Mouse (Mus musculus) intestine, embryonic 15.5 days (tissue): ENCODE results near the gene Tmem198. TPM values are rescaled to one million over a fixed set of nuclear protein-coding genes. Genes with fewer than 3 reads are reported as not detected.

Experiments used
- ATAC-seq: fragments of 200-750 bp; cut with Nextera tagmentation; 2 replicates; pipeline ENCODE4 v1.8.0; 2017; ENCODE audit warnings: moderate TSS enrichment, moderate library complexity
- H3K27ac ChIP-seq: fragments of 300-500 bp; sonication (generic); 2 replicates; pipeline ENCODE4 v1.5.1; 2015; ENCODE audit warnings: mild to moderate bottlenecking, inconsistent platforms
- H3K27me3 ChIP-seq: fragments of 300-500 bp; sonication (generic); replicated peaks from 2 replicates; pipeline ENCODE4 v1.6.1; 2015; ENCODE audit warnings: inconsistent platforms
- H3K36me3 ChIP-seq: fragments of 300-500 bp; sonication (generic); 2 replicates; pipeline ENCODE4 v1.6.1; 2015; ENCODE audit warnings: inconsistent platforms
- H3K4me1 ChIP-seq: fragments of 300-500 bp; sonication (generic); replicated peaks from 2 replicates; pipeline ENCODE4 v1.6.1; 2015; ENCODE audit warnings: inconsistent platforms
- H3K4me2 ChIP-seq: fragments of 300-500 bp; sonication (generic); replicated peaks from 2 replicates; pipeline ENCODE4 v1.6.1; 2015; ENCODE audit warnings: mild to moderate bottlenecking, inconsistent platforms
- H3K4me3 ChIP-seq: fragments of 300-500 bp; sonication (generic); replicated peaks from 2 replicates; pipeline ENCODE4 v1.5.1; 2015; ENCODE audit warnings: inconsistent platforms
- H3K9ac ChIP-seq: fragments of 300-500 bp; sonication (generic); 2 replicates; pipeline ENCODE4 v1.6.1; 2015; ENCODE audit warnings: inconsistent platforms
- H3K9me3 ChIP-seq: fragments of 300-500 bp; sonication (generic); 2 replicates; pipeline ENCODE4 v1.6.1; 2016; ENCODE audit warnings: inconsistent platforms
- WGBS: fragments of 180-500 bp; shearing (Covaris S2); methylation state at CpG from one replicate; pipeline ENCODE4 v1.1.7; 2015; 5-methylcytosine and 5-hydroxymethylcytosine counted together
- polyA plus RNA-seq: library from polyadenylated mRNA; unstranded; fragments of >200 nt; fragmentation: Nextera tagmentation; extraction: Ambion mirVana; gene quantifications from 2 replicates; pipeline ENCODE4 v1.2.1, GENCODE M21; 2015

Gene Tmem198
- polyA plus RNA-seq, 1 experiment from 2014 or later: 2.2 TPM

DNA sequence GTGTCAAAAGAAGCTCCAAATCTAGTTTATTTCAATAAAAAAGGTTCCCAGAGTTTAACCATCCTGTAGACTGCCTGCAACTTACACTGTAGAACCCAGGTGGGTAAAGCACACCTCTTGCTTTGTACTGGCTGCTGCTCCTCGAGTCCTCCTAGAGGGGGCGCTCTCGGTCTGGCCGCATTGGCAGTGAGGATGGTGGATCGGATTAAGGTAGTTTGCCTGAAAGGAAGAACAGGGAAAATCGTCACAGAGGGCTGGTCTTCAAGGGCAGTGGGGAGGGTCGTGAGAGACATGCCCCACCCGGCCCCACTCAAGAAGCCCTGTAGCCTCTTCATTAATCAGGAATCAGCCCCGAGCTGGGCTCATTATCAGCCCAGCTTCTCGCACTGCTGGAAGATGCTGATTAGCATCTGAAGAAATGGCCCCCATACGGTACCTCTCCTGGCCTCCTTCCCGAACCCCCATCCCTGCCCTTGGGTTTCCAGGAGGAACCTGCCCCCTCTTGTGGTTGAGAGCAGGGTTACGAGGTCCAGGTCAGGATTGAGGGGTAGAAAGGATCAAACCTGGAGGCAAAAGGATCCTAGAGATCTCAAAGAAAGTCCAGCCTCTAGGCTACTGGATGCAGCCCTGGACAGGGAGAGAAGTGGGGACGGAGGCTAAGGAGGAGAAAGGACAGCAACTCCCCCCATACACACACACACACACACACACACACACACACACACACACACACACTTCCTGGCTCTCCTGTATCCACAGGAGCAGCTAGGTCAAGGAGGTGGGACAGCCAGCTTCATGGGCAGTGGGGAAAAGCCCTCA is 22.4 kb upstream of the Tmem198 start:
- no peak for ATAC-seq
- H3K36me3 ChIP-seq: no peaks in the 10 kb centered on the region
- H3K27me3 ChIP-seq: peaks cover 40% of the 10 kb centered on the region
- peaks cover 20% of the 10 kb centered on the region for H3K4me1 ChIP-seq
- WGBS: 18% methylated on average over 14 of the region's 14 CpGs
- no peak overlapping the region for H3K9ac ChIP-seq
- no peak overlapping the region for H3K4me2 ChIP-seq
- H3K27ac ChIP-seq: no peak overlapping the region
- H3K4me3 ChIP-seq: no peak overlapping the region
- no peaks in the 10 kb centered on the region for H3K9me3 ChIP-seq

DNA sequence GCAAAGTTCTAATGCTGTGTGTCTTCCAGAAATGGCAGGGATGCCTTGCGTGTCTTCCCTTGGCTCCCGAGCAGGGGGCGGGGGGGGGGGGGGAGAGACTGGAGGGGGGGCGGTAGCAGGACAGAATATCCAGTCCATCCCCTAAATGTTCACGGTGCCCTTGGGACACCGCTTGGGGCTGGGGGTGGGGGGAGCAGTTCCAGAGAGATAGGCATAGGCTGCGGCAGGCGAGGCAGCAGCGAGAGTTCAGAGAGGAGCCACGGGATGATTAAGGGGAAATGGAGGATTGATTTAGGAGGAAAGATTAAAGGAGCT is 21.7 kb upstream of the Tmem198 start:
- H3K27ac ChIP-seq: peak overlapping the region; percentile 81
- no peak overlapping the region for H3K4me3 ChIP-seq
- H3K36me3 ChIP-seq: no peaks in the 10 kb centered on the region
- 8% methylated on average over 8 of the region's 10 CpGs for WGBS
- peak overlapping the region; percentile 75; the same call in 1 of the 2 replicates for H3K4me2 ChIP-seq
- peaks cover 32% of the 10 kb centered on the region for H3K27me3 ChIP-seq
- H3K4me1 ChIP-seq: peaks cover 20% of the 10 kb centered on the region
- H3K9ac ChIP-seq: no peak overlapping the region
- ATAC-seq: 0 out of 2 replicates have a peak, but pooled peaks have one; percentile 3
- no peaks in the 10 kb centered on the region for H3K9me3 ChIP-seq

DNA sequence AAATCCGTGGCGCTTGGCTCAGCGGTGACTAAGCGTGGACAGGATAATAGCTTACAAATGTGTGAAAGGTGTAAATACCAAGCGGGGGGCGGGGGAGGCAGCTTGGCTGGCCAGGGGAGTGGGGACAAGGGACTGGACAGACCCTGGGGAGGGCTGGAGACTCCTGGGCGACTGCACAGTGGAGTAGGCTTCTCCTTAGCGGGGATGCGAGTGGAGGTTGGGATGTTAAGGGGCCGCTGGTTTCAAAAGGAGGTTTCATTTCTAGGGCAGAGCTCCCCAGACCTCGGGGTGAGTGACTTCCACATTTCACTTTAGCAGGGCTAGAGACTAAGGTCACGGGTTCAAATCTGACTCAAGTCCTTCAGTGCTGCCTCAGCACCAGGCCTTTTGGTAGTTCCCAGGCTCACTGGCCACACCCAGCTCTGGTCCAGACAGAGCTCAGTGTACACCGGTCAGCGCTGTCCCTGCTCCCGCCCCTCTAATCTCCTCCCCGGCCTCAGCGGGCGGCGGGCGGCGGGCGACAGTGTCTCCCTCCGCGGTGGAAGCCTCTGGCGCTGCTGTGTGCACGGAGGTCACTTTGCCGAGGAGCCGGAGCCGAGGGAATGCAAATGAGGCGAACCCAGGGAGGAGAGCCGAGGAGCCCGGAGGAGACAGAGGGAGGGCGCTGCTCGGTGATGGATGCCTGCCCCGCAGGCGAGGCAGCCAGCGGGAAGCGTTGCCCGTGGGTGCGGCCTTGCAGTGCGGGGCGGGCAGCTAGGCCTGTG is 21.1 kb upstream of the Tmem198 start:
- Histone ChIP-seq H3K4me2 (peak overlapping the region; percentile 75), H3K4me3 (peak overlapping the region; percentile 32), H3K9me3 (no peaks in the 10 kb centered on the region), H3K27ac (peak overlapping the region; percentile 81), H3K4me1 (peaks cover 20% of the 10 kb centered on the region), H3K36me3 (no peaks in the 10 kb centered on the region), H3K9ac (peak overlapping the region; percentile 44), H3K27me3 (peaks cover 29% of the 10 kb centered on the region)
- WGBS: 4% methylated on average over 42 of the region's 42 CpGs
- ATAC-seq: peak; percentile 82

DNA sequence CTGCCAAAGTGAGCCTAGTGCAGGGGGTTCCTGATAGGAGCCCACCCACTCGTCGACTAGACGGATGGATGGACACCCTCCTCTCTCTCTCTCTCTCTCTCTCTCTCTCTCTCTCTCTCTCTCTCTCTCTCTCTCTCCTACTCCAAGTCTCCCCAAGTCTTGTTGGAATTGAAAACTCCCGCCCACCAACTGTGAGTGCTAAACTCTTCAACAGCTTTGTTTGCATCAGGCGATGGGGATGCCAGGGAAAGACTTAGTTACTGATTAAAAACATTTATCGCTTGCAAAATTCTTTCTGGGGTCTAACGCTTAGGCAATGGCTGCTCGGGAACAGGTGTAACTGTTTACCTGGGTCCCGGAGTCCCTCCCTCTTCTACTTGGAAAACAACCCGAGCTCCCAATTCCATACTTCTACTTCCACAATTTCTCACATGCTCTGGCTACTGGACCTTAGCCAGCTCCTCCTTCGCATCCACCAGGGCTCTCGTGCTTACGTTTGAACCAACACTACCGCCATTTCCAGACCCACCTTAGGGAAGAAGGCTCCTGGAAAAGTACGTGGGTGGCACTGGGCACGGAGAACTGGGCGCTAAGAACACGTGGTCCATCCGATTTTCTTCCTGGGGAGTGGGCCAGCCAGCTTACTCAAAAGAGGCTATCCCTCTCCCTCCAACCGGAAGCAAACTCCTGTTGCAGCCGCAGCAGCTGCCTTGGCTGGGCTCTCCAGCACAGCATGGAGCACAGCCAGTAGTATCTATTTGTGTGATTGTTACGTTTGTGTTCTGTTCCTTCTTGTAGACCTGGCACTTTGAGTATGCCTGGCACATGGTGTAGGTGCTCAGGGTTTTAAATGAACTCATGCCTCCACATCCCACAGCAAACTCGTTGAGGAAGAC is 20.3 kb upstream of the Tmem198 start:
- Histone ChIP-seq H3K4me2 (peak overlapping the region; percentile 75), H3K27me3 (peaks cover 23% of the 10 kb centered on the region; the same call in 1 of the 2 replicates), H3K4me3 (peak overlapping the region; percentile 32), H3K27ac (peak overlapping the region; percentile 81), H3K9me3 (no peaks in the 10 kb centered on the region), H3K36me3 (no peaks in the 10 kb centered on the region), H3K9ac (peak overlapping the region; percentile 44), H3K4me1 (peaks cover 20% of the 10 kb centered on the region)
- ATAC-seq: peak; percentile 37
- WGBS: 10% methylated on average over 23 of the region's 23 CpGs

DNA sequence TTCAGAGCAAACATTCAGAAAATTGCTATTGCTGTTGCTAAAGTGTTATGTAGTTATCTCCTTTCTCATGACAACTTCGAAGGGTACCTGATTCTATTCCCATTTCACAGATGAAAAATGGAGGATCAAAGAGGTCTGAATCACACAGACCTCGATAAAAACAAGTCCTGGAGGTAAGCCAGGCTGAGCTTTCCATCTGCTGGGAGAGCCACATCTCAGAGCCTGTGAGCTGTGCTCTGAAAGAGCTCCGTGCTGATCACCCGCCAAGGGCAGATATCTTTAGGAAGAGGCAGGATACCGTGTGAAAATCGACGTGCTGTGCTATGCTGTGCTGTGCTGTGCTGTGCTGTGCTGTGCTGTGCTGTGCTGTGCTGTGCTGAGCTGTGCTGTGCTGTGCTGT is 19.0 kb upstream of the Tmem198 start:
- H3K4me3 ChIP-seq: no peak overlapping the region
- 70% methylated on average over 7 of the region's 7 CpGs for WGBS
- H3K36me3 ChIP-seq: no peaks in the 10 kb centered on the region
- peaks cover 20% of the 10 kb centered on the region for H3K4me1 ChIP-seq
- peaks cover 16% of the 10 kb centered on the region; the same call in 1 of the 2 replicates for H3K27me3 ChIP-seq
- H3K27ac ChIP-seq: no peak overlapping the region
- no peak overlapping the region for H3K4me2 ChIP-seq
- no peak overlapping the region for H3K9ac ChIP-seq
- no peak for ATAC-seq
- H3K9me3 ChIP-seq: no peaks in the 10 kb centered on the region

DNA sequence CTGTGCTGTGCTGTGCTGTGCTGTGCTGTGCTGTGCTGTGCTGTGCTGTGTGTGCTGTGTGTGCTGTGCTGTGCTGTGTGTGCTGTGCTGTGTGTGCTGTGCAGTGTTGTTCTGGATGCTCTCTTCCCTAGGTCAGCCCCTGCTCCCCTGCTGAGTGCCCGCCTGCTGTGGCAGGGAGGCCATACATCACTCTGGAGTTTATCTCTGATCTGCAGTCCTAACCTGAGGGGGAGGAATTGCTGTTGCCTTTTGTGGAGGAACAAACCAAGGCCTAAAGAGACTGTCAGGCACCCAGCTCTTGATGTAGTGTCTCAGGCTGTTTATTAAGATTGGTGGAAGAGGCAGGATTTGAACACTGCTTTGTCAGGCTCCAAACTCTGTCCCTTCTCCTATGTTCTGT is 16.7 kb upstream of the Tmem198 start:
- no peaks in the 10 kb centered on the region for H3K9me3 ChIP-seq
- H3K27me3 ChIP-seq: peaks cover 10% of the 10 kb centered on the region; the same call in 1 of the 2 replicates
- H3K27ac ChIP-seq: no peak overlapping the region
- no peak overlapping the region for H3K9ac ChIP-seq
- no peaks in the 10 kb centered on the region for H3K36me3 ChIP-seq
- H3K4me1 ChIP-seq: peaks cover 18% of the 10 kb centered on the region
- no peak overlapping the region for H3K4me3 ChIP-seq
- no peak for ATAC-seq
- 48% methylated on average over 1 of the region's 1 CpGs for WGBS
- no peak overlapping the region for H3K4me2 ChIP-seq

DNA sequence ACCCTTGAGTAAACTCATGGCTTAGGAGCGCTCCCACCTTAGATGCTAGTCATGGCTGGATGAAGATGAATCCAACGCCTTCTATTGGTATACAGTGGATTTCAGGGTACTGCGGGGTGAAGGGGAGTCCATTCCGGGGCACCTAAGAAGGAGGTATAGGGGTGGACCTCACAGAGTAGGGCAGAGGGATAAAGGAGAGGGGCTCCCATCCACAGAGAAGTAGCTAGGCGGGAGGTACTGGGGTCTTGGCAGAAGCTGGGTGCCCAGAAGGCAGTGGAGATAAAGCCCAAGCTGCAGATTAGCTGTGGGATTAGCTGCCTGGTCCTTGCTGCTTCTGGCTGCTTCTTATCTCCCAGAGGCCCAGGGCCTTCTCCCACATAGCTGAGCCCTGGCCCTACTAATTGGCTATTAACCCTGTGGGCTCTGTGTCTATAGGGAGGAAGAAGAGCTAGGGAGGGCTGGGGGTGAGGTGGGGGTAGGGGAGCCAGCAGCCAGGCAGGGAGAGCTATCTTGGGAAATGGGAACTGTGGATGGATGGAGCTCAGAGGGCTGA is 15.6 kb upstream of the Tmem198 start:
- 70% methylated on average over 5 of the region's 5 CpGs for WGBS
- ATAC-seq: 0 out of 2 replicates have a peak, but pooled peaks have one; percentile 24

GRCm38 (mm10) chr1:75467215-75467927 is 12.0 kb upstream of the Tmem198 start:
- Histone ChIP-seq H3K4me2 (0 out of 2 replicates have a peak overlapping the region, but pooled peaks have one; percentile 17), H3K36me3 (no peaks in the 10 kb centered on the region), H3K4me1 (peaks cover 4% of the 10 kb centered on the region; the same call in 1 of the 2 replicates), H3K27me3 (no peaks in the 10 kb centered on the region), H3K9ac (no peak overlapping the region), H3K27ac (no peak overlapping the region), H3K9me3 (no peaks in the 10 kb centered on the region), H3K4me3 (no peak overlapping the region)
- WGBS: 8% methylated on average over 14 of the region's 14 CpGs
- ATAC-seq: peak; percentile 83

More for the DNA sequence above, 15.6 kb upstream of the Tmem198 start:
- Histone ChIP-seq H3K27ac (no peak overlapping the region), H3K9me3 (no peaks in the 10 kb centered on the region), H3K9ac (no peak overlapping the region), H3K4me3 (no peak overlapping the region), H3K36me3 (no peaks in the 10 kb centered on the region), H3K4me2 (no peak overlapping the region), H3K4me1 (peaks cover 13% of the 10 kb centered on the region), H3K27me3 (0 out of 2 replicates have a peak, but pooled peaks cover 4% of the 10 kb centered on the region)

DNA sequence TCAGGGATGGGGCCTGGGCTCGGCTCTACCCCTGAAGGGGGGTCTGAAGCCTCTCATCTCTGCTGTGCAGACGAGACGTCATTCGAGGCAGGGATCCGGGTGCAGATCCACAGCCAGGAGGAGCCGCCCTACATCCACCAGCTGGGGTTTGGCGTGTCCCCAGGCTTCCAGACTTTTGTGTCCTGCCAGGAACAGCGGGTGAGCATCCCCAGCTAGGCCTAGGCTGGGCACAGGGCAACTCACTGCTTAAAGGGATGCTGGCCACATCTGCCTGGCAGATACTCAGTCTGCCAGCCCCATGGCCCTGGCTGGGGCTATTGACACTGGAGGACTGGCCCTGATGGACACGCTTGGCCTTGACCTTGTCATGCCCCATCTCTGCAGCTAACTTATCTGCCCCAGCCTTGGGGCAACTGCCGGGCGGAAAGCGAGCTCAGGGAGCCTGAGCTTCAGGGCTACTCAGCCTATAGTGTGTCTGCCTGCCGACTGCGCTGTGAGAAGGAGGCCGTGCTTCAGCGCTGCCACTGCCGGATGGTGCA is 10.0 kb upstream of the Tmem198 start:
- Histone ChIP-seq H3K9ac (no peak overlapping the region), H3K27ac (no peak overlapping the region), H3K4me1 (peaks cover 7% of the 10 kb centered on the region; the same call in 1 of the 2 replicates), H3K4me3 (no peak overlapping the region), H3K27me3 (no peaks in the 10 kb centered on the region), H3K4me2 (no peak overlapping the region), H3K9me3 (no peaks in the 10 kb centered on the region), H3K36me3 (peaks cover 3% of the 10 kb centered on the region; the same call in 1 of the 2 replicates)
- WGBS: 80% methylated on average over 17 of the region's 17 CpGs
- no peak for ATAC-seq

DNA sequence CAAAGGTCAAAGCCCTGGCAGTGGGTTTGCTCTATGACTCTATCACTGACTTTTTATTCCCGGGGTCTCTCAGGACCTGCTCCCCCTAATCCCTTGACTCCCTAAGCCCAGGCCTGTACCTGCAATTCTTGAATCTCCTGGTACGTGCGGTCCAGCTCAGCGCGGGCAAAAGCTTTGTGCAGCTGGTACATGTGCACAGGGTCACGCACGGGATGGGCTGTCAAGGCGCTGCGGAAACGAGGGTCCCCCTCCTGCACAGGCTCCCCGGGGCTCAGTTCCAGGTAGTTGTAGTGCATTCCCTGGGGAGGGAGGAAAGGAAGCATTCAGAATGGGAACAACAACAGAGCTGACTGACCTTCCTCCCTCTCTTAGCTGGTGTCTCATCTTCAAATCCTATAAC is 2.9 kb upstream of the Tmem198 start:
- WGBS: 95% methylated on average over 11 of the region's 11 CpGs
- ATAC-seq: no peak

More for the DNA sequence above, 2.9 kb upstream of the Tmem198 start:
- no peaks in the 10 kb centered on the region for H3K9me3 ChIP-seq
- H3K27me3 ChIP-seq: peaks cover 14% of the 10 kb centered on the region; the same call in 1 of the 2 replicates
- no peak overlapping the region for H3K9ac ChIP-seq
- no peak overlapping the region for H3K4me3 ChIP-seq
- no peak overlapping the region for H3K27ac ChIP-seq
- no peak overlapping the region for H3K4me2 ChIP-seq
- peaks cover 23% of the 10 kb centered on the region for H3K36me3 ChIP-seq
- H3K4me1 ChIP-seq: peaks cover 22% of the 10 kb centered on the region
